Mouse (Mus musculus) bone marrow, adult 2 months (tissue): ENCODE data around the gene Olfr398.

Source experiments
- CTCF ChIP-seq: fragments of 200-500 bp; IDR thresholded peaks from 2 replicates; pipeline ENCODE4 v1.5.1; 2011; ENCODE audit warnings: low read length, control low read depth; ENCODE audit not compliant: control insufficient read depth, insufficient read depth
- POLR2A ChIP-seq: fragments of 200-500 bp; IDR thresholded peaks from 2 replicates; pipeline ENCODE4 v1.6.1; 2011; ENCODE audit warnings: low read depth, mild to moderate bottlenecking, control low read depth, low read length, borderline replicate concordance; ENCODE audit not compliant: control insufficient read depth

- TF ChIP-seq CTCF (no peak), POLR2A (no peak)
Observed at GRCm38 (mm10) chr11:73993115-73993514, 2.9 kb upstream of the Olfr398 start.
